Comparison of ENCODE assay signal across 9 mouse cellular contexts in genomic region chr11:32087376-32087775, GRCm38 (mm10).
DNase-seq lines count a peak whose midpoint lies in the region; ATAC-seq lines count a peak whose summit lies in the region.
"Had no signal": no experiment of that assay in that cellular context is flagged by ENCODE, and none has a peak within 500 bp of the region (broad histone marks: within the 10 kb centered on the region; RNA-seq: fewer than 3 reads in every experiment).

No protein-coding gene starts in this region.

- H3K36me3 ChIP-seq in forebrain, embryonic 10.5 days (replicated peaks) = no peaks in the 10 kb centered on the region
- no peaks in the 10 kb centered on the region for H3K36me3 ChIP-seq in midbrain, embryonic 12.5 days
- H3K36me3 ChIP-seq in heart, embryonic 10.5 days = no peaks in the 10 kb centered on the region

- no peaks in the 10 kb centered on the region for H3K9me3 ChIP-seq in forebrain, embryonic 10.5 days
- no peaks in the 10 kb centered on the region for H3K9me3 ChIP-seq in midbrain, embryonic 12.5 days
- H3K9me3 ChIP-seq in heart, embryonic 10.5 days = no peaks in the 10 kb centered on the region

- peak overlapping the region; percentile 77 for H3K27ac ChIP-seq in forebrain, embryonic 10.5 days
- H3K27ac ChIP-seq in midbrain, embryonic 12.5 days (replicated peaks) = peak overlapping the region; percentile 92
- no peak overlapping the region for H3K27ac ChIP-seq in heart, embryonic 10.5 days
- H3K27ac ChIP-seq: kidney, postnatal 0 days had no signal

- H3K4me2 ChIP-seq in midbrain, embryonic 12.5 days (replicated peaks) = peak overlapping the region; percentile 20; the same call in 1 of the 2 replicates

- no peak overlapping the region for H3K4me3 ChIP-seq in forebrain, embryonic 10.5 days
- H3K4me3 ChIP-seq in midbrain, embryonic 12.5 days = no peak overlapping the region
- no peak overlapping the region for H3K4me3 ChIP-seq in heart, embryonic 10.5 days

- DNase-seq in WW6 (ENCODE audit: low read depth, low spot score) (peak; percentile 33), liver (no peak)
- peak; percentile 73 for DNase-seq in forebrain, embryonic 10.5 days (ENCODE audit: extremely low spot score, low spot score)
- DNase-seq in layer of hippocampus, adult 18-20 months (ENCODE audit: low spot score in 2 of 2) = peak; percentile 84 to 94
- no peak for DNase-seq in spleen, postnatal 14 days (ENCODE audit: low spot score in 2 of 2)
- no peak for DNase-seq in heart, embryonic 10.5 days (ENCODE audit: low spot score)
- no peak for DNase-seq in lung, postnatal 4 days

- peaks cover 33% of the 10 kb centered on the region for H3K4me1 ChIP-seq in forebrain, embryonic 10.5 days
- H3K4me1 ChIP-seq in midbrain, embryonic 12.5 days = peaks cover 19% of the 10 kb centered on the region
- H3K4me1 ChIP-seq in heart, embryonic 10.5 days = peaks cover 9% of the 10 kb centered on the region; the same call in 1 of the 2 replicates

- ATAC-seq in midbrain, embryonic 12.5 days (ENCODE audit: low FRiP score, low read depth) = peak; percentile 96

- no peaks in the 10 kb centered on the region for H3K27me3 ChIP-seq in forebrain, embryonic 10.5 days (ENCODE audit: poor library complexity, severe bottlenecking)
- H3K27me3 ChIP-seq in midbrain, embryonic 12.5 days = no peaks in the 10 kb centered on the region
- peaks cover 4% of the 10 kb centered on the region; the same call in 1 of the 2 replicates for H3K27me3 ChIP-seq in heart, embryonic 10.5 days (ENCODE audit: insufficient read depth, poor library complexity, severe bottlenecking)

- peak overlapping the region; percentile 29; the same call in 1 of the 2 replicates for H3K9ac ChIP-seq in midbrain, embryonic 12.5 days (replicated peaks)

- 8% methylated on average over 2 of the region's 2 CpGs for WGBS in forebrain, embryonic 10.5 days
- WGBS in midbrain, embryonic 12.5 days = 5% methylated on average over 2 of the region's 2 CpGs
- 39% methylated on average over 2 of the region's 2 CpGs for WGBS in heart, embryonic 10.5 days

Comparison
In these comparisons a context has a peak if more than half of its experiments do, and no peak if none do; other contexts are left out.
1. DNase-seq: peak in WW6 (single experiment), forebrain, embryonic 10.5 days (single experiment) and layer of hippocampus, adult 18-20 months (2 of 2); none in spleen, postnatal 14 days (0 of 2), liver (single experiment), heart, embryonic 10.5 days (single experiment) and lung, postnatal 4 days (0 of 2).